Mouse (Mus musculus): Measurements from ENCODE around the gene Arpc1b.
"Not testable (repeated sequence)": the region's sequence is repeated elsewhere in the genome, so short reads cannot be mapped to it uniquely, and the experiment has no call there.

The Arpc1b gene

DNA sequence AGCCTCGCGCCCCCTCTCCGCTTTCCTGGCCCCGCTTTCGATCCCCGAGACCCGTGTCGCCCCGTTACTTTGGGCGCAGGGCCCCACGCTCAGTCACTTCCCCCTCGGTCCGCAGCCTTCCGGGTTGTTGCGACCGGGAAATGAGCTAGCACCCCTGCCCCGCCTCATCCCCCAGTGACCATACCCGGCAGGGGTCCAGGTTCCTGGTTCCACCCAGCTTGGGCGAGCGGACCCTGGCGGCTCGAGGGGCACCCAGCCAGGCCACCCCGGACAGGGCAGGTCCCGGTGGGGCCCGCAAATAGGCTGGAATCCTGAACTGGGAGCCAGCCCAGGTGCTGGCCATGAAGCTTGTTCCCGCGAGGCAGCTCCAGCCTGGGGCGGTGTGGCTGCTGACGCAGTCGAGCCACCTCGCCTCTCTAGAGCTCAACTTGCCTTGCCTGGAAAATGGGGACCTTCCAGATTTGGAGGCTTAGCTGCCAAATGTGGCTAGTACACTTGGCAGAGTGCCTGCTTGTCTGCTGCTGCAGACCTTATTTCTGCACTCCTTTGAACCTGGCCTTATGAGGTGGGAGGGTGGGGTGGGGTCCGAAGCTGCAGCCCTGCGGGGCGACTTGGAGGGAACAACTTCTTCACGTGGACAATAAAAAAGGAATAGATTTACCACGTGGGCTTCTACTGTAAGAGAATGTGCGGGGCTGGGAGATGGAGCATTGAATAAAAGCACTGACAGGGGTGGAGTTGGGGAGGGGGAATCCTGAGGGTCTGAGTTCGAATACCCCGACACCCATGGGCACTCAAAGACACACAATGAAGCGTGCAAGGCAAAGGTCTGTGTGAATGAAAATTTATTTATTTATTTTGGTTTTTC is 825 bp downstream of the Arpc1b start:
- ATAC-seq (ENCODE audit: low TSS enrichment) = no peak

GRCm38 (mm10) chr5:145115736-145116135 is 1.7 kb downstream of the Arpc1b start:
- no peak for ATAC-seq (ENCODE audit: low TSS enrichment)

- 0 out of 2 replicates have a peak, but pooled peaks have one; percentile 29 for ATAC-seq (ENCODE audit: low TSS enrichment)
These were observed 2.3 kb downstream of the Arpc1b start for GRCm38 (mm10) chr5:145116316-145116715.

- ATAC-seq (ENCODE audit: low TSS enrichment) = no peak
These were observed 2.9 kb downstream of the Arpc1b start for GRCm38 (mm10) chr5:145116916-145117315.

- ATAC-seq (ENCODE audit: low TSS enrichment) = no peak
These were observed 4.0 kb downstream of the Arpc1b start for GRCm38 (mm10) chr5:145118005-145118404.

DNA sequence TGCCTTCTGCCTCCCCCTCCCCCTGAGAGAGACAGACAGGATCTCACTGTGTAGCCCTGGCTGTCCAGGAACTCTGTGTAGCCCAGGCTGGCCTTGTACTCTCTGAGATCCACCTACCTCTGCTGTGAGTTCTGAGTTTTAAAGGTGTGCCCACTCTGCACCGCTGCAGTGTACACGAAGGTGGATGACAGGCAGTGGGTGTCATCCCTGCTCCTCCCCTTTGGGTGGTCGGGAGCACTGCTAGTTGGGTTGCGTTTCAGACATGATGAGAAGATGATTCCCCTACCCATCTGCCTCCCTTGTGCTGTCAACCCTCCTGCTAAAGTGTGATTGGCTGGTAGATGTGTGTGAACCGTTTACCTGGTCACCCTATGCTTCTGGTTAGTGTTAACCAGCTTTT is 4.4 kb downstream of the Arpc1b start:
- ATAC-seq (ENCODE audit: low TSS enrichment) = no peak

GRCm38 (mm10) chr5:145119385-145119784 is 5.4 kb downstream of the Arpc1b start:
- no peak for ATAC-seq (ENCODE audit: low TSS enrichment)

- no peak for ATAC-seq (ENCODE audit: low TSS enrichment)
These were observed 6.9 kb downstream of the Arpc1b start for GRCm38 (mm10) chr5:145120921-145121320.

GRCm38 (mm10) chr5:145123396-145123795 is 9.4 kb downstream of the Arpc1b start:
- no peak for ATAC-seq (ENCODE audit: low TSS enrichment)

GRCm38 (mm10) chr5:145126580-145126979 is 12.6 kb downstream of the Arpc1b start:
- no peak for ATAC-seq (ENCODE audit: low TSS enrichment)

- no peak for ATAC-seq (ENCODE audit: low TSS enrichment)
These were observed 15.1 kb downstream of the Arpc1b start for GRCm38 (mm10) chr5:145129124-145129523.

DNA sequence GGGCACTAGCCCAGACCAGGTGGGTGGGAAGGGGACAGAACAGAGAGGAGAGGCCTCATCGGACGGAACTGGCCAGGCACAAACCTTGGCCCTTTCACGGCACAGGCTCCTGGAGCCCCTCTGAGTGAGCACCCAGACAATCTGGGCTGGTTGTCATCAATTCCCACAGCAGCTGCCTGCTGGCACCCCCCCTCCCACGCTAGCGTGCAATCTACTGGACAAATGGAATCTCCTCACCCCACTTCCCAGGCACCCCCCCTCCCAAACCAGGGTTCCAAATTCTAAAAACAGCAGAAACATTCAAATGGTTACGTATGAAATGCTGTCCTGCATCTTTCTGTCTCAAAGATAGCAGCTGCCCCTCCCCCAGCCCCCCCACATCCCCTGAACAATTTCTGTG is 15.8 kb downstream of the Arpc1b start:
- ATAC-seq (ENCODE audit: low TSS enrichment) = 0 out of 2 replicates have a peak, but pooled peaks have one; percentile 11

GRCm38 (mm10) chr5:145130191-145130590 is 16.2 kb downstream of the Arpc1b start:
- ATAC-seq (ENCODE audit: low TSS enrichment) = peak; percentile 86

DNA sequence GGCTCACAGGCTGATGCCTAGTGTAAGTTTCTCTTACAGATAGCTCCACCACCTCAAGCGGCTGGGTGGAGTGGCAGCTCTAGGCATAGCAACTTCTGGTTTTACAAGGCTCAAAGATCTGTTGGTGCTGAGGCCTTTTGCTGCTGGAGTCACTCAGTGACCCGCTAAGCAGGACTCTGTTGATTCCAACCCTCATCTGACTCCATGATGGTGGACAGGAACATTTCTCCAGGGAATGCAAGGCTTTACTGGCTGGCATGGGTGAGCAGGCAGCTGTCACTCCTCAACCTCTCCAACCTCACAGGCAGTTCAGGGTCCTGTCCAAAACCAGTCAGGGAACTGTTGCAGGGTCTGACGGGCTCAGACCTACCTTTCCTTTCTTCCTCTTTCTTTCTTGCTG is 17.0 kb downstream of the Arpc1b start:
- no peak for ATAC-seq (ENCODE audit: low TSS enrichment)

DNA sequence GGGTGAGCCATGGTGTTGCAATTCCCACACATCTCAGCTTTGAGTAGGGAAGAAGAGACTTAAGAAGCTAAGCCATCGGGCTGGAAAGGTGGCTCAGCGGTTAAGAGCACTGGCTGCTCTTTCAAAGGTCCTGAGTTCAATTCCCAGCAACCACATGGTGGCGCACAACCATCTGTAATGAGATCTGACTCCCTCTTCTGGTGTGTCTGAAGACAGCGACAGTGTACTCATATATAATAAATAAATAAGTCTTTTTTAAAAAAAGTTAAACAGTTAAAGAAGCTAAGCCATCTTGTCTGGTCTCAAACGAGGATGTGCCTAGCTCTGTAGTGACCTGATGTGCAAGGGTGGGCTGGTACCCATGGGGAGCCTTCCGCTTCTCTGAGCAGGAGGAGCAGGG is 19.3 kb downstream of the Arpc1b start:
- not testable (repeated sequence) for ATAC-seq (ENCODE audit: low TSS enrichment)

DNA sequence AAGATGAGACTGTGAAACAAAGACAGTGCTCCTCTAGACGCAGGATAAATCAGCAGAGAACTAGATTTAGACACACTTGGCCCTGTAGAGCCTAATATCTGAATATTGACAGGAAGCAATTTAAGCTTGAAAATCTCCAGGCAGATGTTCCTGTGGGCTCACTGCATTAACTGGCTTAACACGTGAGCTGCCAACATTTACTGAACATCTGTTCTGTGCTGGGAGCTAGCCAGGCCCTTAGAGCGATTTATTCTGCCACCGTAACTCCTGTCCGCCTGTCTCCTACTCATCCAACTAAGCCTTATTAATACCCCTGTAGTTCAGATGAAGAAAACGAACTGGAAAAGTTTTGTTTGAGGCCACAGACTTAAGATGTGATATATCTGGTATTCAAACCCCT is 24.8 kb downstream of the Arpc1b start:
- no peak for ATAC-seq (ENCODE audit: low TSS enrichment)

GRCm38 (mm10) chr5:145139571-145140519 is 25.8 kb downstream of the Arpc1b start, which contains the start of the genes Pdap1 and Bud31:
TSS of gene Pdap1 (minus strand) at chr5:145140238.
TSS of gene Bud31 (plus strand) at chr5:145140362.
- peak; percentile 93 for ATAC-seq (ENCODE audit: low TSS enrichment)

- no peak for ATAC-seq (ENCODE audit: low TSS enrichment)
These were observed 26.6 kb downstream of the Arpc1b start for GRCm38 (mm10) chr5:145140611-145141010.

- ATAC-seq (ENCODE audit: low TSS enrichment) = no peak
These were observed 33.7 kb downstream of the Arpc1b start for GRCm38 (mm10) chr5:145147748-145148147.

DNA sequence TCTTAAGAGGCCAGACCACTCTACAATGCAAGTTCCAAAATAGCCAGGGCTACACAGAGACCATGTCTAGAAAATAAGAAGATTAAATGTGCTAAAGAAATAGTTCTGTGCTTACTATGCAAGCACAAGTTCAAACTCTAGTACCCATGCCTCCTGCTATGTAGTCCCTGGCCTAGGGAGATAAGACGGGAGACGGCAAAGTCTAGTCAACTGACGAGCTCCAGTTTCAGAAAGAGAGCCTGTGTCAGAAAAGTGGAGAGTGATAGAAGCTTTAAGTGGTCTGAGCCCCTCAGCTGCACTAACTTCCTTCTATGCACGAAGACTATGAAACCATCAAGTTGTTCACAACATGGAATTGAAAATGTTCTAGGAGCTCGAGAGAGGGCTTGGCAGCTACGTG is 35.3 kb downstream of the Arpc1b start:
- no peak for ATAC-seq (ENCODE audit: low TSS enrichment)

DNA sequence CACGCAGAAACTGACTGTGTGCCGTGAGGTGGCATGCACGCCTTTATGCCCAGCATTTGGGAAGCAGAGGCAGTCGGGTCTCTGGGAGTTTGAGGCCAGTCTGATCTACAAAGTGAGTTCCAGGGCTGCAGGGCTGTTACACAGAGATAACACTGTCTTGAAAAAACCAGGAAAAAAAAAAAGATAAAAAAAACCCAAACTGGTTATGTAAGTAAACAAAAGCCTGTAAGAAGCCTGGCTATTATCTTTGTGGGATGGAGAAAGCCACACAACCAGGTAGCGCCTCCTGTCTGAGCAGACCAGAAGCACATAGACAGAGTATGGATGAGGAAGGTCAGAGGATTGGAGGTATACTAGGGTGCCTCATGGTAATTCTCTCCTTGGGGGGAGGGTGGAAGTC is 38.7 kb downstream of the Arpc1b start:
- ATAC-seq (ENCODE audit: low TSS enrichment) = no peak

DNA sequence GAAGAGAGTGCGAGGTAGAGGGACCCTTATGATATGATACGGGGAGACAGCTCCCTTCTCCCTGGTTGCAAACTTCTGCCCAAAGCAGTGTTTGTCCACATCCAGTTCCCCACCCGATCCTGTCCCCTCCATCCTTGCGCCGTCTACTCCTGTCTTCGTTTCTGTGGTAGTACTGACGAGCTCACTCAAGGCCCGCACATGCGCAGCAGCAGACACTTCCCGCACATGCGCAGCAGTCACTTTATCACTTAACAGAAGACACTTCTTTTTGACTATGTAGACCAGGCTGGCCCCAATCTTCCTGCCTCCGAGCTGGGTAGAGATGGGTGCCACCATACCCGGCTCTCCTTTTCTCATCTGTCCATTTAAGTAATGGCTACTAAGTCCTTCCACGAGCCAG is 47.3 kb downstream of the Arpc1b start:
- no peak for ATAC-seq (ENCODE audit: low TSS enrichment)
